Mouse (Mus musculus): ENCODE measurements around the gene Ank2. TPM values are rescaled to one million over a fixed set of nuclear protein-coding genes. Genes with fewer than 3 reads are reported as not detected.
A peak's percentile ranks its signal among the peaks of the same experiment; 100 is the strongest.

Ank2 gene
- polyA plus RNA-seq, 1 experiment from 2014 or later = 3.9 TPM

- no peak overlapping the region for H3K4me2 ChIP-seq (replicated peaks; ENCODE audit: low read depth, low read length)
- 65% methylated on average over 8 of the region's 8 CpGs for WGBS
- no peak for DNase-seq (ENCODE audit: low spot score)
Observed at GRCm38 (mm10) chr3:127075531-127076280, 423.4 kb downstream of the Ank2 start.

DNA sequence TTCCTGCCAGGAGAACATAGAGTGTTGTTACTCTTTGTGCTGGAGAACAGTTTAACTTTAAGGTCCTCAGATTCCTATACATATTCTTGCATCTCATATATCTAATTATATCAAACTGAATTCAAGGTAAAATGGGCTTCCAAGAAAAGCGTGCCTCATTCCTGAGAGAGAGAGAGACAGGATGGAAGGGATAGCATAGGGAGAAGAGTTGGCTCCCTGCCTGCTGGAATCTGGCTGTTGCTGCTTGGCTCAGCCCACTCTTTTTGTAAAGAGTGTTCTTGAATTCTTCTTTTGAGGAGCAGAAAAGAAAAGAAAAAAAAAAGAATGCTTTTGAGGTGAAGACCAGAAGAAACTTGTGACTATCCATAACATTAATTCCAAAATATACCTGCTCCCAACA lies 427.7 kb downstream of the Ank2 start:
- H3K4me1 ChIP-seq (ENCODE audit: insufficient read depth, low read depth, low read length) = no peaks in the 10 kb centered on the region
- 36% methylated on average over 1 of the region's 1 CpGs for WGBS
- no peak for TF ChIP-seq EP300 (IDR thresholded peaks at IDR 0.05)
- TF ChIP-seq CTCF (IDR thresholded peaks at IDR 0.05) = no peak
- no peak overlapping the region for H3K27ac ChIP-seq (ENCODE audit: low read length)
- H3K4me2 ChIP-seq (replicated peaks; ENCODE audit: low read depth, low read length) = no peak overlapping the region
- no peak overlapping the region for H3K4me3 ChIP-seq (ENCODE audit: low read depth, low read length)
- H3K27me3 ChIP-seq (replicated peaks; ENCODE audit: insufficient read depth, low read length) = no peaks in the 10 kb centered on the region
- H3K9ac ChIP-seq (replicated peaks; ENCODE audit: low read depth) = no peak overlapping the region
- ATAC-seq = no peak
- H3K9me3 ChIP-seq (ENCODE audit: low read length) = no peaks in the 10 kb centered on the region
- no peaks in the 10 kb centered on the region for H3K36me3 ChIP-seq (ENCODE audit: insufficient read depth, low read length)
- peak; percentile 5 for DNase-seq (ENCODE audit: low spot score)

More at GRCm38 (mm10) chr3:127075531-127076280, 423.4 kb downstream of the Ank2 start:
- Histone ChIP-seq H3K9ac (replicated peaks; ENCODE audit: low read depth) (no peak overlapping the region), H3K36me3 (ENCODE audit: insufficient read depth, low read length) (no peaks in the 10 kb centered on the region), H3K4me1 (ENCODE audit: insufficient read depth, low read depth, low read length) (no peaks in the 10 kb centered on the region), H3K4me3 (ENCODE audit: low read depth, low read length) (no peak overlapping the region), H3K9me3 (ENCODE audit: low read length) (no peaks in the 10 kb centered on the region), H3K27ac (ENCODE audit: low read length) (no peak overlapping the region), H3K27me3 (replicated peaks; ENCODE audit: insufficient read depth, low read length) (no peaks in the 10 kb centered on the region)
- no peak for TF ChIP-seq CTCF (IDR thresholded peaks at IDR 0.05)
- no peak for TF ChIP-seq EP300 (IDR thresholded peaks at IDR 0.05)
- ATAC-seq = no peak

- no peak overlapping the region for H3K4me2 ChIP-seq (replicated peaks; ENCODE audit: low read depth, low read length)
- no peaks in the 10 kb centered on the region for H3K9me3 ChIP-seq (ENCODE audit: low read length)
- no peaks in the 10 kb centered on the region for H3K27me3 ChIP-seq (replicated peaks; ENCODE audit: insufficient read depth, low read length)
- no peak overlapping the region for H3K4me3 ChIP-seq (ENCODE audit: low read depth, low read length)
- ATAC-seq (no peak), DNase-seq (ENCODE audit: low spot score) (peak; percentile 5)
- WGBS = 69% methylated on average over 5 of the region's 5 CpGs
- H3K9ac ChIP-seq (replicated peaks; ENCODE audit: low read depth) = no peak overlapping the region
- no peaks in the 10 kb centered on the region for H3K36me3 ChIP-seq (ENCODE audit: insufficient read depth, low read length)
- TF ChIP-seq CTCF (IDR thresholded peaks at IDR 0.05) (no peak), EP300 (IDR thresholded peaks at IDR 0.05) (no peak)
- no peaks in the 10 kb centered on the region for H3K4me1 ChIP-seq (ENCODE audit: insufficient read depth, low read depth, low read length)
- H3K27ac ChIP-seq (ENCODE audit: low read length) = no peak overlapping the region
Observed at GRCm38 (mm10) chr3:127063654-127064386, 435.3 kb downstream of the Ank2 start.

DNA sequence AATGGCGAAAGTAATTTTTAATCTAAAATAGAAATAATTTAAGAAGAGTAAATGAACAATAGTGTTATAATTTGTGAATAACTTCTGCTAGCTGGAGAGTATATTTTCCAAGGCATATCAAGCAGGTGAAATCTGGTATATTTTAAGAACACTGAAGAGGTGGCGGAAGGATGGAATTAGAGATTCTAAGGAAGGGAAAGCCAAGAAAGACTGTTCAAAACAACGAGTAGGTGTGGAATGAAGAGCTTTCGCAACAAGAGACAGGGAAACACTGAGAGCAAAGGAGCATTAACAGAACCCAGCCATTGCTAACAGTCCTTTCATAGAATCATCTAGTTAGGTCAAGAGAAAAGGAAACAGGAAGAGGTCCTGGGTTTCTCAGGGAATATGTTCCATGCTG lies 439.5 kb downstream of the Ank2 start:
- no peak for ATAC-seq
- no peak overlapping the region for H3K4me2 ChIP-seq (replicated peaks; ENCODE audit: low read depth, low read length)
- H3K9ac ChIP-seq (replicated peaks; ENCODE audit: low read depth) = no peak overlapping the region
- WGBS = 82% methylated on average over 4 of the region's 4 CpGs
- TF ChIP-seq CTCF (IDR thresholded peaks at IDR 0.05) (no peak), EP300 (IDR thresholded peaks at IDR 0.05) (no peak)
- no peak overlapping the region for H3K27ac ChIP-seq (ENCODE audit: low read length)
- H3K27me3 ChIP-seq (replicated peaks; ENCODE audit: insufficient read depth, low read length) = no peaks in the 10 kb centered on the region
- no peaks in the 10 kb centered on the region for H3K9me3 ChIP-seq (ENCODE audit: low read length)
- H3K36me3 ChIP-seq (ENCODE audit: insufficient read depth, low read length) = no peaks in the 10 kb centered on the region
- H3K4me3 ChIP-seq (ENCODE audit: low read depth, low read length) = no peak overlapping the region
- DNase-seq (ENCODE audit: low spot score) = no peak
- H3K4me1 ChIP-seq (ENCODE audit: insufficient read depth, low read depth, low read length) = no peaks in the 10 kb centered on the region

- 74% methylated on average over 7 of the region's 7 CpGs for WGBS
Observed at GRCm38 (mm10) chr3:127041288-127041687, 457.9 kb downstream of the Ank2 start.

GRCm38 (mm10) chr3:127038570-127038969 lies 460.6 kb downstream of the Ank2 start:
- no peak overlapping the region for H3K4me3 ChIP-seq (ENCODE audit: low read depth, low read length)
- WGBS = 60% methylated on average over 7 of the region's 7 CpGs

More at GRCm38 (mm10) chr3:127041288-127041687, 457.9 kb downstream of the Ank2 start:
- Histone ChIP-seq H3K4me1 (ENCODE audit: insufficient read depth, low read depth, low read length) (no peaks in the 10 kb centered on the region), H3K4me2 (replicated peaks; ENCODE audit: low read depth, low read length) (no peak overlapping the region), H3K36me3 (ENCODE audit: insufficient read depth, low read length) (no peaks in the 10 kb centered on the region), H3K27ac (ENCODE audit: low read length) (no peak overlapping the region), H3K9me3 (ENCODE audit: low read length) (no peaks in the 10 kb centered on the region), H3K27me3 (replicated peaks; ENCODE audit: insufficient read depth, low read length) (no peaks in the 10 kb centered on the region), H3K4me3 (ENCODE audit: low read depth, low read length) (no peak overlapping the region), H3K9ac (replicated peaks; ENCODE audit: low read depth) (no peak overlapping the region)
- no peak for TF ChIP-seq CTCF (IDR thresholded peaks at IDR 0.05)
- TF ChIP-seq EP300 (IDR thresholded peaks at IDR 0.05) = no peak
- DNase-seq (ENCODE audit: low spot score) (no peak), ATAC-seq (no peak)

More at GRCm38 (mm10) chr3:127038570-127038969, 460.6 kb downstream of the Ank2 start:
- Histone ChIP-seq H3K9me3 (ENCODE audit: low read length) (no peaks in the 10 kb centered on the region), H3K9ac (replicated peaks; ENCODE audit: low read depth) (no peak overlapping the region), H3K36me3 (ENCODE audit: insufficient read depth, low read length) (no peaks in the 10 kb centered on the region), H3K4me2 (replicated peaks; ENCODE audit: low read depth, low read length) (no peak overlapping the region), H3K27me3 (replicated peaks; ENCODE audit: insufficient read depth, low read length) (no peaks in the 10 kb centered on the region), H3K4me1 (ENCODE audit: insufficient read depth, low read depth, low read length) (no peaks in the 10 kb centered on the region), H3K27ac (ENCODE audit: low read length) (no peak overlapping the region)
- ATAC-seq = no peak
- no peak for TF ChIP-seq CTCF (IDR thresholded peaks at IDR 0.05)
- TF ChIP-seq EP300 (IDR thresholded peaks at IDR 0.05) = no peak
- no peak for DNase-seq (ENCODE audit: low spot score)

All from lung, postnatal 0 days (tissue).